Mouse (Mus musculus) spleen, postnatal 14 days (tissue): Measurements from ENCODE around the gene Ccdc54.

Experiments used
- DNase-seq, 2 experiments: peaks; one replicate each; pipeline ENCODE4 v3.0.0; 2021 to 2022; ENCODE audit warnings: low spot score in 2 of 2

Ccdc54 gene

GRCm38 (mm10) chr16:50591054-50591453 is at the start of gene Ccdc54:
Gene Ccdc54, minus strand, starts transcription at chr16:50591154.
- DNase-seq = no peak

- no peak for DNase-seq
Measured at GRCm38 (mm10) chr16:50632585-50632984, 41.6 kb upstream of the Ccdc54 start.

DNA sequence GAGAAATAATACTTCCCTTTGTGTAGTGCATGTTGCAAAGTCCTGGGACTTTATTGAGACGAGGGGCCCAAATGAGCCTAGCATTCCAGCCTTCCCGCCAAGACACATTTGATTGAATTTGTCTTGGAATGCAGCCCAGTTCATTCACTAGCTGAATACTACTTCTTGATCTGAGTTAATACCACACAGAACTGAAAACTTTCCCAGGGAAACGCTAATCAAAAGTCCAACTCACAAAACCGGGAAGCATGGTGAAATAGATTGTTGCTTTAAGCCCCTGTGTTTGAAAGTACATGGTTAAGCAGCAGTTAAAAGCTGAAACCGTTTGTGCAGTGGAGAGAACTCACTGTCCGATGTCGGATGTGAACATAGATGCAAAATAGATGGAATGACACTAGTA is 24.6 kb upstream of the Ccdc54 start:
- DNase-seq = no peak

GRCm38 (mm10) chr16:50612944-50613343 is 22.0 kb upstream of the Ccdc54 start:
- DNase-seq = no peak

DNA sequence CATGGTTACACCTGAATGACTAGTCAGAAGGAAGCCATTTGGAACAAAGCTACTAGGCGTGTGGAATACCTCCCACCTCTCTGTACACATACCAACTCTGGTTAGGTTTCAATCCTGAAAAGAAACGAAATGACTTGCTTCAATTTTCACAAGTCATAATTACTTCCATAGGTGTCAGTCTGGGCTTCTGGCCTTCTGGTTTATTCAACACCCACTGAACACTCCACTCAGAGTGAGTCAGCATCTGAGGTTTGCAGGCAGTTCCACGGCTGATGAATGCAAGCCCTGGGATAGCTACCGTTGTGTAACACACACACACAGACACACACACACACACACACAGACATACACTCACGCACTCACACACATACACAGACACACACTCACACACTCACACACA is 19.6 kb upstream of the Ccdc54 start:
- DNase-seq = no peak

DNA sequence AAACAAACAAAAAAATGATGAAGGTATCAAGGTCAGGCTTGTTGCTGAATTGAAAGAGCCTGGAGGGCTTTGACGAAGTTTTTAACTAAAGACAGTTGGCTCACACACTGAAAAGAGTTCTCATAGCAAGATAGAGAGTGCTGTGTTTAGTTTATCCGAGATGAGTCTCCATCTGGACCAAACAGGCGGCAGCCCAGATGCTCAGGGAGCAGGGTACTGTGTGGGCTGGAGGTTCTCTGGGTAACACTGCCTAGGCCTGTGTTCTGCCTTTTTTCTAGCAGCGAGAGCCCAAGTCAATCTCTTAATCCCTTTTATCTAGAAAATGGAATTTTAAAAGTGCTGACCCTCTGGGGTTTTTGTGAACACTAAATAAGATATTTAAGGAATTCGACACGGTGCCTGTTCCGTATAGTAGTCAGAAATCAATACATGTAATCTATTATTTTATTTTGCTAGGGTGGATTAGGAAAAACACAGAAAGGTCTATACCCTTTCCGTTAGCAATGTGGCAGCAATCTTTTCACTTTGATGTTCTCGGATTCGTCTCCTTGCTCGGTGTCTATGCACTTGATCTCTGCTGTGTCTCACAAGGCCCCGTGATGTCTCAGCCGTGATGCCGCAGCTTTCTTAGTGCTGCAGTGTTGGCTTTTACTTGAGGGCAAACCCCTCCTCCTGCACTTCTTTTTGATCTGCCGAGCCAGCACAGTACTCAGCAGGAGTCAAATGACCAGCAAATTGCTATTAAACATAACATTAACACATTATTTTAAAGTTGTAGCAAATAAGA is 17.0 kb upstream of the Ccdc54 start:
- DNase-seq = no peak

GRCm38 (mm10) chr16:50604826-50605225 is 13.9 kb upstream of the Ccdc54 start:
- DNase-seq = no peak

DNA sequence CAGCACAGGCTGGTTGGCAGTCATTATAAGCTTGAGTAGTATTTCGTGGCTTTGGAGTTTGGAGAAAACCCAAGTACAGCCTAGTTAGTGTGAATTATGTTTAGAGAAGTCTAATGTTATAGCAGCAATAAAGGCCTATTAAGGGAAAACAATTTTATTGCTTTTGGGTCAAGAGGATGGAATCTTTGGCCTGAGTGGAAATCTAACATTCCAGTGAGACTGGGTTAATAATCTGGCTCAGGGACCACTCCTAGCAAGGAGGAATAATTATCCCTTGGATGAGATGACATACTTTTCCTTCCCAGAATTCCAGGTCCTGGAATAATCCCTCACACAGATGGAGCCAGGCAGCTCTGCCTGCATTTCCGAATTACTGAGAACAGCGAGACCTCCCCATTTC is 11.0 kb upstream of the Ccdc54 start:
- no peak for DNase-seq

DNA sequence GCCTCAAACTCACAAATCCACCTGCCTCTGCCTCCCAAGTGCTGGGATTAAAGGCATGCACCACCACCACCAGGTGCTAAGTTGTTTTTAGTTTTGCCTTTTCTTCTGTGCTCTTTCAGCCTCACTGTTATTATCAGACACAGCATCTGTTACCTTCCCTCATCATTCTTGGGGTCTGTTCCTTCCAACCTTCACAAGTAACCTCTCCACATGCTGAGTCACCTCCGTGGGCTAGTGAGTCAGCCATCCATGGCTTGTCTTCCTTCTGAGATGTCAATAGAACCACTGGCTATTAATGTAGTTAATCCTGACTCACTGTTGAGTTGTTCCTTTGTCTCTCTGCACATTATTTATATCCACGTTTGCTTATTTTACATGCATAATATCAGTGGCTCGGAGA is 9.7 kb upstream of the Ccdc54 start:
- no peak for DNase-seq

DNA sequence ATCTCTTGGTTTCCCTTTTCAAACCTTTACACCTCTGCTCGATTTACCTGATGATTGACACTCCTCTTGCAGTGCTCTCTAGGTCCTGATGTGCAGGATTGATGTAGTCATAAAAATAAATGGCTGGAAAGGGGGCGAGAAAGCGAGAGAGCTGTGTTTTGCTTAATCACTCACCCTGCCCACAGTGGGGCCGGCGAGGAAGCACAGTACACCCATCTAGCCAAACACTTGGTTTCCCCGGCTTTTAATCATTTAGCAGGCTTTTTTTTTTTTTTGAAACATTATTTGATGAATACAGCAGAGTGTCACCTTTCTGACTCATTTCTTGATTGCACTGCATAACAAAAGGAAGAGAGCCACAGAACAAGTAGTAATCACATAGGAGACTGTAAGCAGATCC is 5.7 kb upstream of the Ccdc54 start:
- no peak for DNase-seq

DNA sequence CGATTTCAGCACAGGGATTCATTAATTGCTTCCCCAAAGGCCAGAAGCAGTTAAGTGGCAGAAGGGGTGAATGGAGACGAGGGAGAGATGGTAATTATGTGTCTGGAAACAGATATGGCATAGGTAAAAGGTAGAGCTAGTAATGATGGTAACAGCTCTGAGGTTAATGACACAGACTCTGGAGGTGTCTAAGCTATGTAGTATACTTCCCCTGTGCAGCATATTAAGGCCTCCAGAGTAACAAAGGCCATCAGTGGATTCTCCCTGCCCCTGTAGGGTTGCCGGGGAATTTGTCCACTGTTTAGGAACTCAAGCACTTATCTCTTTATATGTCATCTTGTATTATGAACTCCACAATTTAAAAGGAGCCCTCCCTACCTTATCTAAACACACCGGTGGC is 5.2 kb upstream of the Ccdc54 start:
- DNase-seq = no peak

GRCm38 (mm10) chr16:50594876-50595275 is 3.9 kb upstream of the Ccdc54 start:
- no peak for DNase-seq

GRCm38 (mm10) chr16:50593361-50593760 is 2.4 kb upstream of the Ccdc54 start:
- DNase-seq = no peak

GRCm38 (mm10) chr16:50589574-50590151 is 1.3 kb downstream of the Ccdc54 start:
- no peak for DNase-seq

- no peak for DNase-seq
Measured at GRCm38 (mm10) chr16:50588191-50588590, 2.8 kb downstream of the Ccdc54 start.

DNA sequence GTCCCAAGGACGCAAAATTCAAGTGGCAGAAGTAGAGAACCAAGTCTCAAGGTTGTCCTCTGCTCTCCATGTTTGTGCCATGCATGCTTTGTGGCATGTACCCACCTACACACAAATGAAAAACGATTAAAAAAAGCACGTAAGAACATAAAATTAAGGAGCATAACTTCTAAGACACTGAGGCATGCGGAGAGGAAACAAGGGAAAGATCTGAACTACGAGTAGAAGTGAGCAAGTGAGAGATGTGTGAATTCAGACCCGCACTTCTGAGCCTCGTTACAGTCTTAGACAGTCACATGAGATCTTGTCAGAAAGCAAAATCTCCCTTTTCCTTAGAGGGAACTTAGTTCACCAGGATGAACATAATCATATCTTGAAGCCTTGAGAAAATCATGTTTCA is 3.8 kb downstream of the Ccdc54 start:
- no peak for DNase-seq

DNA sequence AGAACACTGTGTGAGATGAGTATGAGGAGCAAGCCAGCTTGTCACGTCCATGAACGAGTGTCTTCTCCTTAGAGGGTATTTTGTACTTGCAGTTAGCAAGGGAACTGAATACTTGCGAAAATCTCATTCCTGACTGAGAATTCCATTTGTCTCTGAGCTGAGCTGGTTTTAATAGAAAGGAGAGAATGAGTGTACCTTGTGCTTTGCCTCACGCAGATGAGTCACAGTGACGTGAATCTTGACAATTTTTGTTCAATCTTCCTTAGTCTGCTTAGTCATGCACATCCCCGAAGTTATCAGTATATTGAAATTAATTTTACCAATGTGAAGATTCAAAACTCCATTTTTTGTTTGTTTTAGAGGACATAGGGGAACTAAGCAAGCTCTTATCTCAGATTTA is 12.6 kb downstream of the Ccdc54 start:
- DNase-seq = no peak

GRCm38 (mm10) chr16:50572557-50572956 is 18.4 kb downstream of the Ccdc54 start:
- DNase-seq = no peak

GRCm38 (mm10) chr16:50559163-50559771 is 31.7 kb downstream of the Ccdc54 start:
- DNase-seq = no peak

GRCm38 (mm10) chr16:50553828-50554227 is 37.1 kb downstream of the Ccdc54 start:
- no peak for DNase-seq

- DNase-seq = no peak
Measured at GRCm38 (mm10) chr16:50551871-50552528, 39.0 kb downstream of the Ccdc54 start.

GRCm38 (mm10) chr16:50550927-50551326 is 40.0 kb downstream of the Ccdc54 start:
- DNase-seq = no peak
